Mouse (Mus musculus) thymus, postnatal 14 days (tissue): ENCODE results near the gene Ripor1.
"Not testable (repeated sequence)": the region's sequence is repeated elsewhere in the genome, so short reads cannot be mapped to it uniquely, and the experiment has no call there.

Experiments used
- DNase-seq: peaks from one replicate; pipeline ENCODE4 v3.0.0; 2021

The Ripor1 gene

GRCm38 (mm10) chr8:105604804-105605381 is at the start of gene Ripor1:
Gene Ripor1 (plus strand): TSS chr8:105605255.
- peak; percentile 93 for DNase-seq

DNA sequence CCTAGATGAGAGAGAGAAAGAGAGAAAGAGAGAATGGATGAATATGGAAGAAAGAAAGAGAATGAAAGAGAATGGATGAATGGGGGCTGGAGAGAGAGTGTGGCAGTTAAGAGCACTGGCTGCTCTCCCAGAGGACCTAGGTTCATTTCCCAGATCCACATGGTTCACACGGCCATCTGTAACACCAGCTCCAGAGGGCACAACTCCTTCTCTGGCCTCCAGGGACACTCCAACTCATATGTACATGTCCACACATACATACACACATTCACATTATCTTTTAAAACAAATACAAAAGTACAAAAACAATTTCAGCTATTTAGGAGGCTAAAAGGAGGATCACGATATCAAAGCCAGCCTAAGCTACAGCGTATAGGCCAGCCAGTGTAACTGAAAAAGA is 42.2 kb upstream of the Ripor1 start:
- DNase-seq, result no peak

GRCm38 (mm10) chr8:105563871-105564270 is 41.2 kb upstream of the Ripor1 start:
- DNase-seq, result no peak

GRCm38 (mm10) chr8:105564573-105565229 is 40.4 kb upstream of the Ripor1 start:
- DNase-seq, result not testable (repeated sequence)

- peak; percentile 73 for DNase-seq
These were observed 39.6 kb upstream of the Ripor1 start for GRCm38 (mm10) chr8:105565401-105565881.

GRCm38 (mm10) chr8:105565952-105566702 is 38.9 kb upstream of the Ripor1 start, which contains the start of gene Atp6v0d1:
Gene Atp6v0d1 (minus strand): TSS chr8:105566047.
- peak; percentile 100 for DNase-seq

DNA sequence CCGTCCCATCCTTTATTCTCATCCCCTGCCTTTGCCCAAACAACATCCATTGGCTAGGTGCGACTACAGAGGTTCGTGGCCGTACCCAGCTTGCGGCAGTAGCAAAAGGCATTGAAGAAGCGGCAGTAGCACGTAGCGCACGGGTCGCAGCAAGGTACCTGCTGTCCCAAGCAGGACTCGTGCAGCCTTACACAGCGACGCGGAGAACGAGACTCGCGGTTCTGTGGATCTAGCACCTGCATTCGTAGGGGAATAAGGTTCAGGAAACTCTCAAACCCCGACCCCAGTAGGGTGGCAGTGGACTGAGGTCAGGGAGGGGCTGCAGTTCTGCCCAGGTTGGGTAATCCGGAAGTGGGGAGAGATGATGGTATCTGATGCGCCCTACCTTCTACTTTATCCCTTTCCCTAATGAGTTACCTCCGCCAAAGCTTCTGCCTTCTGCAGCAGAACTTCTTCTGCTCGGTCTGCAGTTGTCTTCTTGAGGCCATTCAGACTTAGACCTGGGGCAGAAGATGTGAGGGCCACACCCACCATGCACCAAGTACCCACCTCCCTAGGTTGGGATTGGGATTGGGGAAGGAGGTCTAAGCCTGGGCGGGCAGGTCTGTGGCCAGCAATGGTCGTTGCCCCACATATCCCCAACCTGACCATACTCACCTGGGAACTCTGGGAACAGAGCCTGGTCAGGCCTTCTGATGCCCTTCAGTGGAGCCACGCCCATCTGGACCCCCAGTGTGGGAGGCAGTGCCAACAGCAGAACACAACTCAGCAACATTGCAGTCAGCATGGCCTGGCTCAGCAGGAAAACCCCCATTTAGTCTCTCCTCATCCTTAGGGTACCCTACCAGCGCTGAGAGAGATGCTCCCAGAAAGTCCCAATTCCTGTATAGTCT is 38.1 kb upstream of the Ripor1 start:
- peak; percentile 56 for DNase-seq

- DNase-seq, result no peak
These were observed 33.2 kb upstream of the Ripor1 start for GRCm38 (mm10) chr8:105571810-105572209.

DNA sequence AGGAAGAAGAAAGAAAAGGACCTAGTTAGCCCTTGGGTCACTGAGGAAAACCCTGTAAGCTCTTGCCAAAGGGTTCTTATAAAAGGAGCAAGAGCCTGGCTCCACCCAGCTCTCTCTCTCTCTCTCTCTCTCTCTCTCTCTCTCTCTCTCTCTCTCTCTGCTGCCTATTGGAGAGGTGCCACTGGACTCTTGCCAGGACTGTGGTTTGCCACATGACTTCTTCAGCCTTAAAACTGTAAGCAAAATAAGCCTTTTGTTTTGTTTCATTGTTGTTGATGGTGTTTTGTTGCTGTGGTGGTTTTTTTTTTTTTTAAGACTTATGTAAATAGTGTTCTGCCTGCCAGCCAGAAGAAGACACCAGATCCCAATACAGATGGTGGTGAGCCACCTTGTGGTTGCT is 31.6 kb upstream of the Ripor1 start:
- DNase-seq, result no peak

DNA sequence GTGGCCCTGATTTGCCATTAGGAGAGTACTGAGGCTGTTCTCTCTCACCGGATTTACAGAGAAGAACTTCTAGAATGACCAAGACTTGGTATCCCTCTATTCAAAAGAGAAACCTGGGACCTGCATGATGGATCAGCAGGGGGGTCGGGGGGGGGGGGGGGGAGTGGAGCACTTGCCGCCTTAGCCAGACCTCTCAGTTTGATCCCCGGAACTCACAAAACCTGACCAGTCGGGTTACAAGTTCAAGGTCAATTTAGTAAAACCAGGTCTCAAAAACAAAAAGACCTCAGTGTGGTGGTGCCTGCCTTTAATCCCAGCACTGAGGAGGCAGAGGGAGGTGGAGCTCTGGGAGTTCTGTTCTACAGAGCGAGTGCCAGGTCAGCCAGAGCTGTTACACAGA is 30.3 kb upstream of the Ripor1 start:
- no peak for DNase-seq

DNA sequence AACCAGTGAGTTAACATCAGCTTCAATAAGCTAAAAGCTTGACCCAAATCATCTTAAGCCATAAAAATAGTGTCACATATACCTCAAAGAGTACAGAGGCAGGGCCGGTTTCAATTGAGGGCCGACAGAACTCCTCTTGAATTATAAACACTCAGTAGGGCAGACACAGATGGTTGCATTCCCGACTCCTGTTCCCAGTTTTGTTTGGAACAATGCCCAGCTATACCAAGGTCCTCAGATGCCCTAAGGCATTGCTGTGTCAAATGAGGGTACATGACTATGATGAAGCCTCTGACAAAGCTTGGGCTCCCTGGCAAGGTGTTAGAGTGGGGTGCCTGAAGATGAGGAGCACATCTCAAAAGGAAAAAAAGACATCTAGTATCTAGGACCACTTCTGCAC is 29.5 kb upstream of the Ripor1 start:
- DNase-seq, result no peak

GRCm38 (mm10) chr8:105579719-105580118 is 25.3 kb upstream of the Ripor1 start:
- no peak for DNase-seq

DNA sequence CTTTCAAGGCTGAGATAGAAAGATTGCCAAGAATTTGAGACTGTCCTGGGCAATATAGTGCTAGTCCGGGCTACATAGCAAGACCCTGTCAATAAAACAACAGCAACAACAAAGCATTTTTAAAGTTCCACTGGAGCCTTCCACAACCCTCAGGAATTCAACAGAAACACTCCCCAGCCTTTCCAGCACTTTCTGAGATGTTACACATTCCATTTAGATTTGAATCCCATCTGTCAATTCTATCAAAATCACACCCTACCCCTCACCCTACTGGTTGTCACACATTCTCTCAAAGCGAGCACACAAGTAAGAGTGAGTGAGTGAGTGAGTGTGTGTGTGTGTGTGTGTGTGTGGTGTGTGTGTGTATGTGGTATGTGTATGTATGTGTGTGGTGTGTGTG is 12.6 kb upstream of the Ripor1 start:
- no peak for DNase-seq

DNA sequence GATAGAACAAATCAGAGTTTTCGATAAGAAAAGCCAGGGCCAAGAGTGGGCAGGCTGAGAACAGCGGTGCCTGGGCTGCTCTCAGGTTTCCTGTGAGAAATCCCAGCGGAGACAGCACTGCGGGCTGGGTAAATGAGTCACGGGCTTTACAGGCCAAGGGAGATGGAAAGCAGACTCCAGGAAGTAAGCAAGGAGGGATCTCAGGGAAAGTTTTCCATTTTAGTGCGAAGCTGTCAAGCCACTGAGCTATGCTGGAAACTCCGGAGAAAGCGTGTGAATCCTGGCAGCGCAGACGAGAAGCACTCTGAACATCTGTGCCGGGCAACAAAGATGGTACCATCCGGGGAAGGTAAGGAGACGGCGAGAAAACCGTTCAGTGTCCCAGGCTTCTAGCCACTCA is 11.2 kb upstream of the Ripor1 start:
- no peak for DNase-seq

DNA sequence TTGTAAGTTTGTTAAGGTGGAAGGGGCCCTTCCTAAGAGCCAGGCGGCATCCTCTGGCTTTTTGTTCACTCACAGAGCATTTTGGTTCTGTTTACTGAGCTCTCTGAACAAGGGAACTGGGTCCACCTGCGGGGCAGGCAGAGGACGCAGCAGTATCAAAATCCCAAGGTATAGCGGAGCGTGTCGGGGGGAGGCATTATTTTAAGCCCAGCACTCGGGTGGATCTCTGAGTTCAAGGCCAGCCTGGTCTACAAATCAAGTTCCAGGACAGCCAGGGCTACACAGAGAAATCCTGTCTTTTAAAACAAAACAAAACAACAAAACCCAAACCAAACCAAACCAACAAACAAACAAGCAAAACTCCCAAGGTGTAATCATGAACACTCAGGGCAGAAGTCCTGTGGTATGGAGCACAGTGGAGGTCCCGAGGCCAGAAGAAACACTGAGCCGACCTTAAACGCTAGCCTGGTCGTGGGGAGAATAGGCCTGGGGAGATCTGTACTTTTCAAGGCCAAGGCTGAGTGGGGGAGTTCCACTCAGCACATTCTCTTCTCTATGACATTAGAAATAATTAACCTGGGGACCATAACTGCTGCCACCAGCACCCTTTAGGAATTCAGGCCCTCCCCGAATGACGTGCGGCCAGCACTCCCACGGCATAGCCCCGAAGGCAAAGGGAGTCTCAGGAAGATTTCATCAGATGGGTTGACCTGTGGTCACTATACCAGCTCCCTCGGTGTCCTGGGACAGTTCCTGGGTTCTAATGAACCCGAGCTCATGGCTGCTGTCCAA is 10.4 kb upstream of the Ripor1 start:
- DNase-seq, result no peak

GRCm38 (mm10) chr8:105596362-105597034 is 8.6 kb upstream of the Ripor1 start:
- DNase-seq, result peak; percentile 88

DNA sequence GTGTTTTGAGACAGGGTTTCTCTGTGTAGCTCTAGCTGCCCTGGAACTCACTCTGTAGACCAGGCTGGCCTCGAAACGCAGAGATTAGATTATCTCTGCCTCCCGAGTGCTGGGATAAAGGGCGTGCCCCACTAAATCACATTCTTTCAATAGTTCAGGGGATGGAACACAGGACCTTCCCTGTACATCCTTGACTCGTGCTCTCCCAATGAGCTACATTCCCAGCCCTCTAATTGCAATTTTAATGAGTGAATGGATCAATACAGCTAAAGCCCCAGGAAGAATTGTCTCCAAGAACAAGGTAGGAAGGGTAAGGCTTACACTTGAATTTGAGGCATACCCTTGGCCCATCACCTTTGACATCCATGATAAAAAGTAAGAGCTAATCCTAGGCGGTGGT is 6.3 kb upstream of the Ripor1 start:
- no peak for DNase-seq

DNA sequence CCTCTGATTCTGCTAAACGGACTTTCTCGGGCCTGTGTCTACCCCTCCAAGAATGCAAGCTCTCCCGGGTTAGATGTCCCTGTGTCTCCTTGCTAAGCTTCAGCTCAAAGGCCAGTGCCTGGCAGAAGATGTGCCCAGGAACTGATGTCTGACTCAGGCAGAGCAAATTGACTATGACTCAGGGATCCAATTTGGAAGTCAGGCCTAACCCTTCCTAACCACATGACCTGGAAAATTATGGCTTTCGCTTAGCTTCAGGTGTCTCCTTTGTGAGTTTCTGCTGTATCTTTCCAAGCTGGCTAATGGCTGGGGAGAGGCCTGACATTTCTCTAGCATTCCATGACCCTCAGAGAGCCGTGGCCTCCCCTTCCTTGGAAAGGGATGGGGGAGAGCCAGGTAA is 3.8 kb upstream of the Ripor1 start:
- DNase-seq, result no peak

- not testable (repeated sequence) for DNase-seq
These were observed 2.5 kb upstream of the Ripor1 start for GRCm38 (mm10) chr8:105602540-105602939.

DNA sequence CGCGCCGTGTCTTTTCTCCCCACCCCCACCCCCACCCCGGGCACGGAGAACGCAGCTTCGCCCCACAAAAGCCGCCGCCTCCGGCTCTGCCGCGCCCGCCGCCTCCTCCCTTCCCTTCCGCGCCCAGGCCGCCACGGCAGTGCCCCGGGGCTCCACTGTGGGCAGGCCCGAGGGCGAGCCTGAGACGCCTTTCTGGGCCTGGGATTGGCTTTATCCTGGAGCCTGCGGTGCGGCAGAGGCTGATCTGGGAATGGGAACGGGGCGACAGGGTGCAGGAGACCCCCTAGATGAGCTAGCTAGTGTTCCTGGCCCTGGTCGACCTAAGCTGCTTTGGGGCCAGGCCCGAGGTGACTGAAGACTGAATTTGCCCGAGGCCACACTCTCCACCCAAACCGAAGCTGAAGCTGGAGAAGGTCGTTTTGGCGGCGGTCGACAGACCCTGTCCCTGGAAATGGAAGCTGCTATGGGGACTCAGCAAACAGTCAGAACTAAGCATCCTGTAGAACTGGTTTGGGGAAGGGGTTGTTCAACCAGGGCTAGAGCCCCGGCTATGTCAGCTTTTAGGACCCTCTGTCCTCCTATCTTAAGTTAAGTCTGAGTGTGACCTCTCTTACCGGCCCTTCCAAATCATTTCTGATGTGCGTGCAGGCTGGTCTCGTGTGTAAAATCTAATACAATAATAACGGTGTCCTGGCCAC is 585 bp downstream of the Ripor1 start:
- peak; percentile 82 for DNase-seq
